Mouse (Mus musculus) spleen, adult 2 months (tissue): Measurements from ENCODE around the gene Fgfr2.

ENCODE experiments used
- CTCF ChIP-seq: fragments of 200-500 bp; IDR thresholded peaks from 2 replicates; pipeline ENCODE4 v1.5.1; 2011; ENCODE audit warnings: mild to moderate bottlenecking, inconsistent platforms; ENCODE audit not compliant: insufficient read depth, insufficient read length, insufficient replicate concordance; ENCODE audit errors: extremely low read depth
- POLR2A ChIP-seq: fragments of 200-500 bp; IDR thresholded peaks from 2 replicates; pipeline ENCODE4 v1.6.1; 2011; ENCODE audit warnings: low read depth, low read length, inconsistent platforms

DNA sequence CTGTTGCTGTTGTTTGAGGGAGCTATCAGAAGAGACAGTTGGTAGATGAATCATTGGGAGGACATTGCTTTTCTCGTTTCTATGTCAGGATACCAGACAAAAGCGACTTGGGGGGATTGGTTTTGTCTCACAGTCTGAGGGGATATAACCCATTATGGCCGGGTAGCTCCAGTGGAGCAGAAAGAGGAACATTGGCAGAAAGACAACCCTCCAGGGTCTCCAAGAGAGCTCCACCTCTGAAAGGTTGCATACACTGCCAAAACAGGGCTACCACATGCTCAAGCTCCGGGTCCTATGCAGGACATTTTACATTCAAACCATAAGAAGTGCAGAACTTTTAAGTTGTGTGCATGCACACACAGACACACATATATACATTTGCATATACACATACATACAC is 1517.7 kb downstream of the Fgfr2 start:
- TF ChIP-seq CTCF (no peak), POLR2A (no peak)
